In genomic region chr3:127257279-127257925, GRCm38 (mm10) we compare ENCODE assay signal across 8 mouse cellular contexts.
DNase-seq lines count a peak whose midpoint lies in the region; ATAC-seq and TF ChIP-seq lines count a peak whose summit lies in the region.

No protein-coding gene starts in this region.

- peak; percentile 93 for ATAC-seq in forebrain, embryonic 14.5 days
- ATAC-seq in liver, postnatal 0 days = peak; percentile 38; the same call in 1 of the 2 replicates

- peak overlapping the region; percentile 74 for H3K27ac ChIP-seq in forebrain, embryonic 14.5 days (ENCODE audit: low read depth, low read length)
- no peak overlapping the region for H3K27ac ChIP-seq in liver, postnatal 0 days (ENCODE audit: low read depth)

- peaks cover 15% of the 10 kb centered on the region for H3K4me1 ChIP-seq in forebrain, embryonic 14.5 days (ENCODE audit: control insufficient read depth, insufficient read depth, low read length)
- no peaks in the 10 kb centered on the region for H3K4me1 ChIP-seq in liver, postnatal 0 days (ENCODE audit: insufficient read depth)

- WGBS in forebrain, embryonic 14.5 days = under 1% methylated on average over 13 of the region's 13 CpGs
- 1% methylated on average over 13 of the region's 13 CpGs for WGBS in large intestine, adult 2 months
- 4% methylated on average over 13 of the region's 13 CpGs for WGBS in liver, postnatal 0 days (ENCODE audit: insufficient replicate concordance)

- H3K4me2 ChIP-seq in forebrain, embryonic 14.5 days (ENCODE audit: low read length) = peak overlapping the region; percentile 64
- peak overlapping the region; percentile 54 for H3K4me2 ChIP-seq in liver, postnatal 0 days (ENCODE audit: low read depth, low read length)

- DNase-seq in frontal cortex, adult 2 months (ENCODE audit: extremely low spot score in 1 of 2, low spot score in 1 of 2) = peak; percentile 38 to 57
- no peak for DNase-seq in frontal cortex, postnatal 25 days (ENCODE audit: low spot score in 2 of 2)
- peak; percentile 84 for DNase-seq in forebrain, embryonic 14.5 days (ENCODE audit: low spot score)
- peak; percentile 25 for DNase-seq in heart, postnatal 25 days (ENCODE audit: low spot score)
- peak; percentile 4 for DNase-seq in large intestine, adult 2 months (ENCODE audit: low read depth, low spot score)
- DNase-seq in liver, postnatal 0 days = peak; percentile 19
- DNase-seq in ovary, postnatal 10 days (ENCODE audit: low spot score) = peak; percentile 13
- DNase-seq in thymus, postnatal 14 days = no peak

- no peaks in the 10 kb centered on the region for H3K27me3 ChIP-seq in forebrain, embryonic 14.5 days (replicated peaks; ENCODE audit: control insufficient read depth, insufficient read depth, low read length)
- no peaks in the 10 kb centered on the region for H3K27me3 ChIP-seq in liver, postnatal 0 days (ENCODE audit: insufficient read depth, low read length)

- intact Hi-C loops in heart, postnatal 25 days (cut with DNase I) = no loop called here

- TF ChIP-seq CTCF in liver, postnatal 0 days (IDR thresholded peaks at IDR 0.05; ENCODE audit: low read depth) = no peak

- H3K4me3 ChIP-seq in forebrain, embryonic 14.5 days (ENCODE audit: low read depth, low read length) = peak overlapping the region; percentile 32
- H3K4me3 ChIP-seq in liver, postnatal 0 days (ENCODE audit: low read depth, low read length) = peak overlapping the region; percentile 15

- no peak for TF ChIP-seq EP300 in liver, postnatal 0 days (IDR thresholded peaks at IDR 0.05; ENCODE audit: low read depth)

- H3K36me3 ChIP-seq in forebrain, embryonic 14.5 days (ENCODE audit: control insufficient read depth, insufficient read depth, low read length) = no peaks in the 10 kb centered on the region
- H3K36me3 ChIP-seq in liver, postnatal 0 days (replicated peaks; ENCODE audit: insufficient read depth, low read length) = no peaks in the 10 kb centered on the region

- peak overlapping the region; percentile 54 for H3K9ac ChIP-seq in forebrain, embryonic 14.5 days (ENCODE audit: low read length)
- H3K9ac ChIP-seq in liver, postnatal 0 days (replicated peaks) = no peak overlapping the region

- H3K9me3 ChIP-seq in forebrain, embryonic 14.5 days (replicated peaks; ENCODE audit: control insufficient read depth, low read length) = no peaks in the 10 kb centered on the region
- H3K9me3 ChIP-seq in liver, postnatal 0 days (ENCODE audit: low read length) = no peaks in the 10 kb centered on the region

Comparison
In these comparisons a context has a peak if more than half of its experiments do, and no peak if none do; other contexts are left out.
1. DNase-seq: peak in frontal cortex, adult 2 months (2 of 2), forebrain, embryonic 14.5 days (single experiment), heart, postnatal 25 days (single experiment), large intestine, adult 2 months (single experiment), liver, postnatal 0 days (single experiment) and ovary, postnatal 10 days (single experiment); none in frontal cortex, postnatal 25 days (0 of 2) and thymus, postnatal 14 days (single experiment).